Comparison of ENCODE assay signal across 13 mouse cellular contexts in genomic region chr7:90201877-90202465, GRCm38 (mm10).
"Had no signal": no experiment of that assay in that cellular context is flagged by ENCODE, and none has a peak within 500 bp of the region (broad histone marks: within the 10 kb centered on the region; RNA-seq: fewer than 3 reads in every experiment).

No protein-coding gene starts in this region.

- H3K27ac ChIP-seq: limb, embryonic 13.5 days; liver, embryonic 15.5 days; midbrain, embryonic 10.5 days; neural tube, embryonic 15.5 days; stomach, embryonic 15.5 days had no signal

- DNase-seq: kidney, adult 8-10 months; kidney, postnatal 25 days; lung, adult 2 months; lung, postnatal 36 days; midbrain, embryonic 14.5 days; retina, postnatal 1 day; thymus, postnatal 36 days had no signal

- H3K4me1 ChIP-seq: liver, embryonic 15.5 days; midbrain, embryonic 10.5 days; neural tube, embryonic 15.5 days; stomach, embryonic 15.5 days had no signal

- H3K4me3 ChIP-seq: limb, embryonic 13.5 days; liver, embryonic 15.5 days; midbrain, embryonic 10.5 days; myocyte; neural tube, embryonic 15.5 days; stomach, embryonic 15.5 days had no signal
